Mouse (Mus musculus) gastrocnemius, adult 8-10 months (tissue): ENCODE measurements around the gene Gzmm. TPM values are rescaled to one million over a fixed set of nuclear protein-coding genes. Genes with fewer than 3 reads are reported as not detected.
"Not testable (repeated sequence)": the region's sequence is repeated elsewhere in the genome, so short reads cannot be mapped to it uniquely, and the experiment has no call there.

Source experiments
- DNase-seq, 2 experiments: peaks; one replicate each; pipeline ENCODE4 v3.0.0; 2022; ENCODE audit warnings: low spot score in 2 of 2
- total RNA-seq, 4 experiments: library from RNA; stranded (reverse); gene quantifications; 2 replicates each; pipeline ENCODE4 v1.2.4; 2022

Gene Gzmm
- total RNA-seq, 4 experiments from 2014 or later = 9.9 to 15.9 (median 10.2) TPM

DNA sequence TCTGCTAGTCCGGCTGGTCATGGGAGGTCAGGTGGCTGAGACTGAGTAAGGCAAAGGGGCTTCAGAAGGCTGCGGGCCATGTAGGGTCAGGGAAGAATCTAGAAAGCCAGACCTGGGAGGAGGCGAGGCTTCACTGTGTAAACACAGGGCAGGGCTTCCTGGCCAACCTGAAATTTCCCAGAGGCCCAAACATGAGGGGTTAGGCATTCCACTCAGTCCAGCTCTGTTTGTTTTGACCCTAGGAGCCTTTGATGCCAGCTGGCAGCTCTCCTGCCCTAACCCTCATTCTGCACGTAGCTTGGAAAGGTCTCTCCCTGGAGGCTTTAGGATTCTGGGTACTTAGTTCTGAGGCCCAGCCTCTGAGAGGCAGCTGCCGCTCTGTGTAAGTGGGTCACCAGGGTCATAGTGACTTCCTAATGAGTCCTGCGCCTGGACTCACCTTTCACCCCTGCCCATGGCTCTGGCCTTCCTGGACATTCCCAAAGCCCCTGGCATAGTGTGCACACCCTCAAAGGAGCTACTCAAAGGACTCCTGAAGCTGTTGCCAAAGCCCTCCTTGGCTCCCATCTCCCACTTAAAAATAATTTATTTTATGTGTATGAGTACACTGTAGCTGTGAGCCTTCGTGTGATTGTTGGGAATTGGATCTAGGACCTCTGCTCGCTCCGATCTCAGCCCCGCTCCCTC, 12.8 kb downstream of the Gzmm start:
- DNase-seq = no peak

DNA sequence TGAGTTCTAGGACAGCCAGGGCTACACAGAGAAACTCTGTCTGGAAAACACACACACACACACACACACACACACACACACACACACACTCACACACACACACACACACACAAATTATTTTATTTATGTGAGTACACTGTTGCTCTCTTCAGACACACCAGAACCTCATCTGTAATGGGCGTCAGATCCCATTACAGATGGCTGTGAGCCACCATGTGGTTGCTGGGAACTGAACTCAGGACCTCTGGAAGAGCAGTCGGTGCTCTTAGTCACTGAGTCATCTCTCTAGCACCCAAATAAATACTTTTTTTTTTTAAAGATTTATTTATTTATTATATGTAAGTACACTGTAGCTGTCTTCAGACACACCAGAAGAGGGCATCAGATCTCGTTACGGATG, 14.2 kb downstream of the Gzmm start:
- not testable (repeated sequence) for DNase-seq

DNA sequence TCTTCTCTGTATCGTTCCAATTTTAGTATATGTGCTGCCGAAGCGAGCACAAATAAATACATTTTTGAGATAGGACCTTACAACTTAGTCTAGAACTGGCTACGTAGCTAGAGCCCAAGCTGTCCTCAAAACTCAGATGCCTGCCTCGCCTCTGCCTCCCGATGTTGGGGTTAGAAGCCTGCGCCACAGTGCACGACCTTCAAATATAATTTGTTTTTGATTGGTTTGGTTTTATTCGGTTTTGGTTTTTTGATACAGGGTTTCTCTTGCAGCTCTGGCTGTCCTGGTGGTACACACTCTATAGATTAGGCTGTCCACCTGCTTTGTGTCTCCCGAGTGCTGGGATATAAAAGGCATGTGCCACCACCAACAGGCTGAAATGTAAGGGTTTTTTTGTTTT, 14.7 kb downstream of the Gzmm start:
- no peak for DNase-seq

DNA sequence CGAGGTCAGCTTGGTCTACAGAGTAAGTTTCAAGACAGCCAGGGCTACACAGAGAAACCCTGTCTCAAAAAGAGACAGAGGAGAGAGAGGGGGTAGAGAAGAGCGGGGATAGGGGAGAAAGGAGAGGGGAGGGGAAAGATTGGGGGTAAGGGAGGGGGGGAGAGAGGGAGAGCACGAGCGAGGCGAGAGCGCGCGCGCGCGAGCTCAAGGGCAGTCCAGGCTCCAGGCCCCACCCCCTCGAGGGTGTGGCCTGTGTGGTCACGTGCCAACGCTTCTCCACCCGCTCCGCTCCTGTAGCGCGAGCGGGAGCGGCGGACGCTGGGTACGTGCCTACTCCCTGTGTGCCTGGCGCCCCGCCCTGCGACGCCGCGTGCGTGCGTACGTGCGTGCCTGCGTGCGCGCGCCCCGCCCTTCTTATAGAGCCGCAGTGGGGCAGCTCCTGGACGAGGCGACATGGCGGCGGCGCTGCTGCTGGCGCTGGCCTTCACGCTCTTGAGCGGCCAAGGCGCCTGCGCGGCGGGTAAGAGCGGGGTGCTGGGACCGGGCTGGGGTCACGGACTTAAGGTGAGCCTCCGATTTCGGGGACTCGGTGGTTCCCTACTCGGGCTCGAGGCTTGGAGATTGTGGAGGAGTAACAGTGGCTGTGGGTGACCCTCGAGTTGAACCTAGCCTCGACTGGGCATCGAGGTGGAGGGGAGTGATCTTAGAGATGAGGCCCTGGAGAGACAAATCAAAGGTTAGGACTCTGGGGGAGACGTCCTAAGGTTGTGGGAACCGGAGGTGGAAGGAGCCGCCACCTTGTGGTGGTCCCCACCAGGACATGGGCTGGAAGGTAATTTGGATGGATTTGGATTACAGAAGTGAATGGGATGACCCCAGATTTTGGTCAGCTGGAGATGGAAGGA, 15.5 kb downstream of the Gzmm start, which contains the start of gene Bsg:
TSS of gene Bsg (plus strand) at position 427 of the 905 bp plus-strand sequence.
- DNase-seq = peak; percentile 99 to 100

DNA sequence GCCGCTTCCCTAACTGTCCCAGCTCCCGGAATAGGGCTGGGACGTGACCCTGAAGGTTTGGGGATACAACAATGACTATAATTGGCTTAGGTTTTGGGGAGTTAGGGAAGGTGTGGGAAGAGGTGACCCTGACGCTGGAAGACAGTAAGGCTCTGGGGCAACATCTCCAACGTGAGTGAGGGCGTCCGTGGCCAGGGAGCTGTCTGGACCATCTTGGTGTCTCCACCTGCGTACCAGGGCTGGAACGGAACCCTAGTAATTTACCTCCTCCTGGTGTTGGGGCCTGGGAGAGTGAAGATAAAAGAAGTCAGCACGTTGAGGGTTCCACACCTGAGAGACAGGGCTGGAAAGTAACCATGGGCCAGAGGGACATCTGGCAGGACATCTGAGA, 16.1 kb downstream of the Gzmm start:
- DNase-seq = no peak

DNA sequence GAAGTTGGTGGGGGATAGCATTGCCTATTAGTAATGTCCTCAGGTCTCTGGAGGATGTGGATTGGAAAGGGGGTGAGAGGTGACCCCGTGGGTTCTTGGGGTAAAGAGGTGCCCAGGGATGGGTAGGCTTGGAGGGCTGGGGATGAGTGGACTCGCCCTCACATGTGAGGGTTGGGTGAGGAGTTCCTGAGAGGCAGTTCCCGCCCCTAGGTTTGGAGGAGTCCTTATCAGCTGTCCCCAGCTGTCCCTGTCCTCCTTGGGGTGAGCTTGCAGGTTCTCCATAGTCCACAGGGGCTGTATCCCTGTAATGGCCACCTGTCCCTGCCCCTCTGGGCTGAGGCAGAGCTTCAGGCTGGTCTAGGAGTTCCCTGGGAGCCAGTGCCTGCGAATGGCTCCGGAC, 17.1 kb downstream of the Gzmm start:
- DNase-seq = no peak

DNA sequence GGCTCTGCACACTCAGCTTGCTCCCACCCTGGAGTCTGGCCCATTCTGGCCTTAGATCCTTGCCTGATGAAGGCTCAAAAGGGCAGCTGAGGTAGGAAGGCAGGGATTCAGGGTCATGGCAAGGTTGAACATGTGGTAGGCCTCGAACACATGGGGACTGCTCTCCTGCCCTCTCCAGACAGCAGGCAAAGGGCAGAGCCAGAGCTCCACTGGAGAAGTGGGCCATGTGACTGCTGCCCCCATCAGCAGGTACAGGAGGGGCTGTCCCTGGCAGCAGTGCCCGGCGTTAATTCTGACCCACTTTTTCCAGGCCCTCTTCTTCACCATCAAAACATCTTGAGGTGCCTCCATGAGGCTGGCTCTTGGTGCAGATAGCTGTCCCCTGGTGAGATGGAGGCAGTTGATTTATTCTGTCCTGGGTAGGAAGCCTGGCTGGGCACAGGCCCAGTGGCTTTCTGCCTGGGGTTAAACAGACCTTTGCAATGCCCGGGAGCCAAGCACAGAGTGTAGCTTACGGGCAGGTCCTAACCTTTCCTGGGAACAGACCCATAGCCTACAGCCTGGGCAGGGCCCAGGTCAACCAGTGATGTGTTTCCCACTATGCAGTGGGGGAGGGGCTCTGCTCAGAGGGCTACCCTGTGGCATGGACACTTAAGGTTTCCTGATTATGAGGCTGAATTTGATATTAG, 17.7 kb downstream of the Gzmm start:
- peak; percentile 76 to 84 for DNase-seq

DNA sequence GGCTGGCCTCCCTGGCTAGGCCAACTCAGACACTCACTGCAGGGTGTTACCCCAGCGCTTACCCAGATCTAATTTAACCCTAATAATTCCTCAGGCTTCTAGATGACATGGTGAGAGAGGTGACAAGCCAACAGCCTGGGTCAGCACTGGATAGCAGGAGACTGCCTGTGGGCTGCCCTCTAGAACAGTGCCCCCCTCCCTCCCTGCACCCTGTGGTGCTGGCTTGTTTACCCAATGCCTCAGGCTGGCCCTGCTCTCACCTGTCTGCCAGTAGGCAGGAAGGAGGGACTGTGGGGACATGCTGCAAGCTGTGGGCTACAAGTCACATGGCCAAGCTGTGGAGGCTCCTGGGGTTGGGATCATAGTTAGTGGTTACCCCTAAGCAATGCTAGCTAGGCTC, 18.3 kb downstream of the Gzmm start:
- DNase-seq = no peak

DNA sequence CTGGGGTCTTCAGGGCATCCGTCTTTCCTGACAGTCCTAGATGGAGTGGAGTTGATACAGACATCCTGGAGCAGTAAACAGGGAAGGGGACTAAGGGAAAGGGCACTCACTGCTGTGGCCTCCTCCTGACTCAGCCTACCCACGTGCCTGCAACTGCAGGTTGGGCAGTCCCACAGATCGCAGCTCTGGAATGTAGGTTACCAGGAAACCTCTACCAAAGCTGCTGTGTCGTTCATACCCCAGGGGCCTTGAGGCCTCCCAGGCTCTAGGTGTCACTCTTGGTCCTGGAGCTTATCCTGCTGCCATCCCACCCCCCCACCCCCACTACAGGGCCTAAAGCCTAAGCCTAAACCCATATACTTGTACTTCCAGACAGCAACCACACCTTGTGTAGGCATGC, 18.9 kb downstream of the Gzmm start:
- DNase-seq = no peak

DNA sequence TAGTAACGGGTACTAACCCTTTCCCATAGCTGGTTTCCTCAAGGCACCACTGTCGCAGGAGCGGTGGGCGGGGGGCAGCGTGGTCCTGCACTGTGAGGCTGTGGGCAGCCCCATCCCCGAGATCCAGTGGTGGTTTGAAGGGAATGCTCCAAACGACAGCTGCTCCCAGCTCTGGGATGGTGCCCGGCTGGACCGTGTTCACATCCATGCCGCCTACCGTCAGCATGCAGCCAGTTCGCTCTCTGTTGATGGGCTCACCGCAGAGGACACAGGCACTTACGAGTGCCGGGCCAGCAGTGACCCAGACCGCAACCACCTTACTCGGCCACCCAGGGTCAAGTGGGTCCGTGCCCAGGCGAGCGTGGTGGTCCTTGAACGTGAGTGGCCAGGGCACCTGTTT, 19.8 kb downstream of the Gzmm start:
- no peak for DNase-seq

DNA sequence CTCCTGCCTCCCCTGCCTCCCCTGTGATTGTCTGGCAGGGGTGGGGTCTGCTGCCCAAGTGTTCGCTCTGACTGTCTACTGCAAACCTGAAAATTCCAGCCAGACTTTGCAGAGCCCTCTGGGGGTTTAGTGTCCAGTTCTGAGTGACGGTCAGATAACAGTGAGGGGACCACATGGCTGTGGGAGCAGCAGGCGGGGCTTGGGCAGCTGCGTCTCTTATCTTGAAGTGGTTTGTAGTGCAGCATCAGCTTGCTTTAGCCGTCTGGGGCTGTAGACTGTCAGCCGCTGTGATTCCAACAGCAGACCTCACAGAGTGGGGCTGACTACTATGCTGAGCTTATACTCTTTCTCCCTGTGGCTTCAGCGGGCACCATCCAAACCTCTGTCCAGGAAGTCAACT, 20.5 kb downstream of the Gzmm start:
- DNase-seq = no peak

DNA sequence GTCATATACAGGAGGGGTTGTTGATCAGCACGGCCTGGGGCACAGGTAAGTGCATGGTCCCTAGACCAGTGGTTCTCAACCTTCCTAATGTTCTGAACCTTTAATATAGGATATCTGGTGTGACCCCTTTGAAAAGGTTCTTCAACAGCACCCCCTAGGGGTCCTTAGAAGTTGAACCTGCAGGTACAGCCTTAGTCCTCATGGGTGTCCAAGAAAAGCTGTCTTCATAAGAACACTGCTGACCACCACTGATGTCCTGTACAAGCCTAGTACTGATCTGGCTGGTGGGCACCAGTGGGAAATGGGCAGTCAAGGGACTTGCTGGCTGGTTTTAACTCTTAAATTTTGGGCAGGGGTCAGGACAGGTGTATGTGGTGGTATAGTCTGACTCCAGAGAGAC, 23.2 kb downstream of the Gzmm start:
- DNase-seq = no peak

DNA sequence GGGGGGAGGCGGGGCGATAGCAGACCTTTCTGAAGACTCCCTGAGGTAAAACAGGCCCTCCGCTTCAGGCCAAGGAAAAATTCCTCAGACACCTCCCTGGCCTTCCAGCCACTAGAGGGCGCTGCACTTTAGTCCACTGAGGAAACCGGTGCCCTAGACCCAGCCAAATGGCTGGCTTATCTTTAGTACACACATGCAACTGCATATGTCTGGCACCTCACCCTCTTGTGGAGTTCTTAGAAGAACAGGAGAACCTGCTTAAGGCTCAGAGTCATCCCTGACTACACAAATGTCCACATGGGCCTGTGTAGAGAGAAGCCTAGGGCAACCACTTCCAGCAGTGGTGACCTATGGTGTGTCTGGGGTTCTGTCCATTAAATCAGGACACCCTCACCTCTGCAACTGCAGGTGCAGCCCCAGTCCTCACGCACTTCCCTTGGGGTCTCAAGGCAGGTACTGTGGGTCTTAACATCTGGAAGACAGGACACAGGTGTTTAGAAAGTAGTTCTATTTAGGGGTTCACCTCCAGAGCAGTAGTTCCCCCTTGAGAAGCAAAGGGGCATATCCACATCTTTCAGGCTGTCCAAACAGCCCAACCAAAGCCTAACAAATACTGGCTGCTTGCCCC, 23.8 kb downstream of the Gzmm start:
- peak; percentile 61 to 65 for DNase-seq

DNA sequence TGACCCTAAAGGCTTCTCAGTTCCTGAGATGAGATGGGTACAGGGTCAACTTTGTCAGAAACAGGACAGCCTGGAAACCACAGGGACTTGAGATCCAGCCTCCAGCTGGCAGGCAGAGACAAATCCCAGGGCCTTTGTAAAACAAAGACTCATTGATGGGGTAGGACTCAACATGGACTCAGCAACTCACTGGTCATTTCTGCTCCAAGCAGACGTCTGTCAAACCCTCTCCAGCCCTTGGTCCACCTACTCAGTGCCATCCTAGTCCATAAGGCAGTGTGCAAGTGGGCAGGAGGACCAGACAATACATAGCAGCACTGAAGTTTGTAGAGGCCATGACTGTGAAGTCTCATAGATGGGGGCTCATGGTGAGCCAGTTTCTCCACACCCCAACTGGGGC, 24.3 kb downstream of the Gzmm start:
- no peak for DNase-seq

DNA sequence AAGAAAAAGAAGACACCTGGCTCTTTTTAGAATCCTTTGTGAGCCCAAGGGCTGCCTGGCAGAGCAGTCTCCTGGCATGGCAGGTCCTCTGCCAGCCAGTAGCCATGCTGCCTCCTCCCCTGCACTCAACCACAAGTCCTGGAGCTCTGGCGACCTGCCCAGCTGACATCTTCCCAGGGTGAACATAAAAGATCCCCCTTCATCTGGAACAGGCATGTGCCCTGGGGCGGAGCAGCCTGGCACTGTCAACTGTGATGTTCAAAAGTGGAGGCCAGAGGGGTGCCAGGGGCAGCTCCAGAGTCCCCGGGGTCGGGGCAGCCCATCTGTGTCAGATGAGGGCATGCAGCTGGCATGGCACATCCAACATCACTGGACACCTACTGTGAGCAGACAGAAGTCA, 26.2 kb downstream of the Gzmm start:
- no peak for DNase-seq

DNA sequence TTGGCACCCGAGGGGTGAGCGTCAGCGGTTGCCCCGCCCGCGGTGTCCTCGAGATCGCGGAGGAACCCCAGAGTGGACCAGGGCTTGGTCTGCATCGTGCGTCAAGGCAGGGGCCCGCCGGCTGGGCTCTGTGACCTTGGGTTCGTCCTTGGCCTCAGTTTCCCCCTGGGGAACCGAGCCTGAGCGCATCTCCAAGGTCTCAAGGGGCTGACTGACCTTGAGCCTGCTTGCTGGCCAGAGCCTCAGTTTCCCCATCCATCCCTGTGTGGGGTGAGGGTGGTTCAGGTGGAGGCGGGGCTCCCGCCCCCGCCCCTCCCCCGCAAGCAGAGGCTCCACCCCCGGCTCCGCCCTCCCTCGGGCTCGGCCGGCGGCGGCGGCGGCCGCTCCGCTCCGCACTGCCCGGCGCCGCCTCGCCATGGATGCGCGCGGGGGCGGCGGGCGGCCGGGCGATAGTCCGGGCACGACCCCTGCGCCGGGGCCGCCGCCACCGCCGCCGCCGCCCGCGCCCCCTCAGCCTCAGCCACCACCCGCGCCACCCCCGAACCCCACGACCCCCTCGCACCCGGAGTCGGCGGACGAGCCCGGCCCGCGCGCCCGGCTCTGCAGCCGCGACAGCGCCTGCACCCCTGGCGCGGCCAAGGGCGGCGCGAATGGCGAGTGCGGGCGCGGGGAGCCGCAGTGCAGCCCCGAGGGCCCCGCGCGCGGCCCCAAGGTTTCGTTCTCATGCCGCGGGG, 27.6 kb downstream of the Gzmm start, which contains the start of gene Hcn2:
TSS of gene Hcn2 (plus strand) at position 381 of the 734 bp plus-strand sequence.
- no peak for DNase-seq

DNA sequence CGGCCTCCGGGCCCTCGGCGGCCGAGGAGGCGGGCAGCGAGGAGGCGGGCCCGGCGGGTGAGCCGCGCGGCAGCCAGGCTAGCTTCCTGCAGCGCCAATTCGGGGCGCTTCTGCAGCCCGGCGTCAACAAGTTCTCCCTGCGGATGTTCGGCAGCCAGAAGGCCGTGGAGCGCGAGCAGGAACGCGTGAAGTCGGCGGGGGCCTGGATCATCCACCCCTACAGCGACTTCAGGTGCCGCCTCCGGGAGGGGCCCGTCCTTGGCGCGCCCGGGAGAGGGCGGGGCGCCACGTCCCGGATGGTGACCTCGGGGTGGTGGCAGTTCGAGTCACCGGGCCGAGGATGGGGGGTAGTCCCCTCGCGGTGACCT, 28.2 kb downstream of the Gzmm start:
- no peak for DNase-seq

DNA sequence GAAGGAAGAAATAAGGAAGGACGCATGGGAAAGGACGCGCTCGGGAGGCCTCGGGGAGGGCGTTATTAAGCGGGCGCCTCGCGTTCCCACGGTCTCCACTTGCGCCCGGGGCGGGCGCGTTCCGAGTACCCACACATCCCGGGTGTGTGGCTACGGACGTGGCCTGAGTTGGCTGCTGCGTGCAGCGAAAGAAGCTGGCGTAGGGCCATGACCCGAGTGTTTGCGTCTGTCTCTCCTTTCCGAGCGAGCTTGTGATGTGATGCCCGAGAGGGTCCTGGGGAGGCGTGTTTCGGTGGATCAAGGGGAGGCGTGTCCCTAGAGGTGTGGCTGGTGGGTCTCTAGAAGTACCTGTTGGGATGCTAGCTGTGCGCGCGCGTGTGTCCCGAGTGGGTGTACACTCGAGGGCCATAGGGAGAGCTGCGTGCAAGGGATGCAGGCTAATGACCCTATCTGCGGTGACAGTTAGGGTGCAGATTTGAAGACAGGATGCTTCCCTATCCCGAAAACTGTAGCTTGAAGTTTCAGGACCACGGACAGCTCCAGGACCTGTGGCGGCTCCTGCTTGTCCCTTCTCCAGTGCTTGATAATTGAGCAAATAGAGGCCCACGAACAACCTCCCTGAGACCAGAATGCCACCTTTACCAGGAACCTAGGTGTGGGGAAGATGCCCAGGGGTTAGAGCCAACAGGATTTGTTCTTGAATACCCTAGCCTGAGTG, 29.0 kb downstream of the Gzmm start:
- no peak for DNase-seq

DNA sequence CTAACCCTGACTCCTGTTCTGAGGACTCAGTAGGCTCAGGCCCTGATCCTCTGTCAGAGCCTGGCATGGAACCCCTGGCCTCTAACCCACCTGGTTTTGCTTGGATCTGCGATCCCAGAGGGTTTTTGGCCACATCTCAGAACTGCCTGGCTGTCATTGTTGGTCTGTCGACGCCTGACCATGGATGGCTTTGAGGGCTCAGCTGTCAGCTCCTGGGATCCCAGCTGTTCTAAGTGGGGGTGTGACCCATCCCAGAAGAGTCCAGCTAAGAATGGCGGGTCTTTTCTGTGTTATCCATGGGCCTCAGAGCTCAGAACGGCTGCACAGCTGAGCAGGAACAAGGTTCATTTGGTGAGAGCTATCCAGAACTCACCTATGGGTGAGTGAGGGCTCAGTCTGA, 32.3 kb downstream of the Gzmm start:
- DNase-seq = no peak

DNA sequence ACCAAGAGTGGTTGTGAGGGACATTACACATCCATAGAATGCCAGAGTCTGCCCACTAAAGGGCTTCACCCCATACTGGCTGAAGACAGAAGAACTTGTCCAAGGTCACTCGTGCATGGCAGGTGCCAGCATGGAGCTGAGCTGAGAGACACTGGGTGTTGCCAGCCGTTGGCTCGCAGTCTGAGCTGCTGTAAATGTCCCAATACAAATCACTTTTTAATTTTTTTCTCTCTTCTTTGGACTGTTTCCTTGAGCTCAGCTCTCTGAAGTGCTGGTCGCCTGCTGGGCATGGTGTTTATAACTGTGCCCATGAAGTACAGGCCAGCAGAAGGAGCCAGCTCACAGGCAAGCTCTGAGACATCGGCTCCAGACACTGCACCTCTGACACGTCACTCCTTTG, 34.2 kb downstream of the Gzmm start:
- DNase-seq = no peak
